Mouse (Mus musculus) C2C12 (cell line): ENCODE data around the gene Tom1l1. TPM values are rescaled to one million over a fixed set of nuclear protein-coding genes. Genes with fewer than 3 reads are reported as not detected.

Experiments
- H3K27me3 ChIP-seq: one replicate; pipeline ENCODE4 v1.6.1; 2011; ENCODE audit not compliant: control insufficient read depth, insufficient read depth, insufficient read length
- H3K36me3 ChIP-seq: one replicate; pipeline ENCODE4 v1.6.1; 2011; ENCODE audit not compliant: control insufficient read depth, insufficient read depth
- H3K4me3 ChIP-seq: one replicate; pipeline ENCODE4 v1.5.1; 2011; ENCODE audit warnings: mild to moderate bottlenecking, control low read depth; ENCODE audit not compliant: poor library complexity, insufficient read depth, severe bottlenecking
- H3K79me2 ChIP-seq: one replicate; pipeline ENCODE4 v1.6.1; 2011; ENCODE audit not compliant: control insufficient read depth, insufficient read depth
- H3K79me3 ChIP-seq: one replicate; pipeline ENCODE4 v1.6.1; 2011; ENCODE audit warnings: low read depth, control low read depth
- H3ac ChIP-seq: one replicate; pipeline ENCODE3; 2011; ENCODE audit warnings: low read depth; ENCODE audit not compliant: control insufficient read depth, insufficient read length
- CEBPB ChIP-seq: IDR thresholded peaks from one replicate; pipeline ENCODE4 v1.6.1; 2011; ENCODE audit warnings: low read depth, mild to moderate bottlenecking, control low read depth, moderate library complexity
- CTCF ChIP-seq: IDR thresholded peaks from one replicate; pipeline ENCODE4 v1.5.1; 2011; ENCODE audit not compliant: control insufficient read depth, insufficient read depth, insufficient read length
- FOSL1 ChIP-seq: IDR thresholded peaks from one replicate; pipeline ENCODE4 v1.8.0; 2011; ENCODE audit warnings: mild to moderate bottlenecking, low read length; ENCODE audit not compliant: poor library complexity, insufficient read depth, severe bottlenecking
- MAX ChIP-seq: IDR thresholded peaks from one replicate; pipeline ENCODE4 v1.6.1; 2011; ENCODE audit warnings: mild to moderate bottlenecking, control low read depth
- MYOD1 ChIP-seq: IDR thresholded peaks from one replicate; pipeline ENCODE4 v1.6.1; 2011; ENCODE audit warnings: low read depth; ENCODE audit not compliant: control insufficient read depth, insufficient read length
- MYOG ChIP-seq: IDR thresholded peaks from one replicate; pipeline ENCODE4 v1.6.1; 2011; ENCODE audit not compliant: control insufficient read depth, insufficient read length; ENCODE audit errors: extremely low read depth
- USF1 ChIP-seq: IDR thresholded peaks from one replicate; pipeline ENCODE4 v1.6.1; 2011; ENCODE audit warnings: low read depth, mild to moderate bottlenecking, control low read depth, moderate library complexity
- polyA plus RNA-seq: library from polyadenylated mRNA; unstranded; fragments of >200 nt; fragmentation: generic; extraction: Trizol; gene quantifications from one replicate; pipeline ENCODE4 v1.2.1, GENCODE M21; 2012; ENCODE audit warnings: missing spikeins

The Tom1l1 gene
- polyA plus RNA-seq, 1 experiment: 1.0 TPM

DNA sequence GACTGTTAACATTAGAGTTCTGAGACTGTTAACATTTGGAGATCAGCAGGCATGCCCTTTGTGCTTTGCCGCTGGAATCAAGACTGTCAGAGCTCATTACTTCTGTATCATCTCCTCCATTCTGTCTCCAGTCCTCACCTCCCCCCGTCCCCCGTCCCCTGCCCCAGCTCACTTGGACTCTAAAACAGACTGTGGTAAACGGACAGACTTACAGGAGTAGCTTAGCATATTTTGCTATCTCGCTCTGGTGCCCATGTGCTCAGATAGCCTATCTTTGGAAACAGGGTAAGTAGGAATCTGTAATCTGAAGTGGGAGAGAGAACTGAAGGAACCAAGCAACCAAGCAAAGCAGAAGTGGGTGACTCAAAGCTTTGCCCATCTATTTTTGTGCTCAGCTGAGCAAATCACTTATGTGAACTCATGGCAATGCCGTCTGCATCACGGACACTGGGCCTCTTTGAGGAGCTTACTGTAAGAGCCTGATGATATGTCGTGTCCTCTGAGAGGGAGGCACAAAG is 10.3 kb downstream of the Tom1l1 start:
- no peak overlapping the region for H3K4me3 ChIP-seq
- no peaks in the 10 kb centered on the region for H3K79me2 ChIP-seq
- no peaks in the 10 kb centered on the region for H3K79me3 ChIP-seq
- H3K36me3 ChIP-seq: no peaks in the 10 kb centered on the region
- TF ChIP-seq MYOG (no peak), CTCF (no peak), MAX (no peak), USF1 (no peak), CEBPB (no peak), FOSL1 (no peak), MYOD1 (no peak)
- no peaks in the 10 kb centered on the region for H3K27me3 ChIP-seq
- no peak overlapping the region for H3ac ChIP-seq

DNA sequence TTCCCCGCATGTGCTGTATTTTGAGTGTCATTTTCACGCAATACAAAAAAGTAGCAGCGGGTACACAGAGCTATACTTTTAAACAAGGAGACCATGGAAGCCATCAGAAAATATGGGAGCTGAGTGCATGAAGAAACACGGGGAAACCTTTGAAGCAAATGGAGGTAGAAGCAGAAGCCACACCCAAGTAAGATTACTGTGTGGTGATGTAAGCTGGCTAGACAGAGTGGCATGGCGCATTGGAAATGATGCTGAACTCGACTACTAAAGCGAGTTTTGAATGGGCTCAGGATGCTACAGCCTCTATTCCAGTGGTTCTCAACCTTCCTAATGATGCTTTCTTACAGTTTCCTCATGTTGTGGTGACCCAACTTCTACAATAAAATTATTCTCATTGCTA is 11.1 kb downstream of the Tom1l1 start:
- no peaks in the 10 kb centered on the region for H3K36me3 ChIP-seq
- H3K79me2 ChIP-seq: no peaks in the 10 kb centered on the region
- TF ChIP-seq USF1 (no peak), MAX (no peak), MYOG (no peak), CEBPB (no peak), MYOD1 (no peak), FOSL1 (no peak), CTCF (no peak)
- no peak overlapping the region for H3ac ChIP-seq
- no peaks in the 10 kb centered on the region for H3K79me3 ChIP-seq
- H3K27me3 ChIP-seq: no peaks in the 10 kb centered on the region
- no peak overlapping the region for H3K4me3 ChIP-seq

DNA sequence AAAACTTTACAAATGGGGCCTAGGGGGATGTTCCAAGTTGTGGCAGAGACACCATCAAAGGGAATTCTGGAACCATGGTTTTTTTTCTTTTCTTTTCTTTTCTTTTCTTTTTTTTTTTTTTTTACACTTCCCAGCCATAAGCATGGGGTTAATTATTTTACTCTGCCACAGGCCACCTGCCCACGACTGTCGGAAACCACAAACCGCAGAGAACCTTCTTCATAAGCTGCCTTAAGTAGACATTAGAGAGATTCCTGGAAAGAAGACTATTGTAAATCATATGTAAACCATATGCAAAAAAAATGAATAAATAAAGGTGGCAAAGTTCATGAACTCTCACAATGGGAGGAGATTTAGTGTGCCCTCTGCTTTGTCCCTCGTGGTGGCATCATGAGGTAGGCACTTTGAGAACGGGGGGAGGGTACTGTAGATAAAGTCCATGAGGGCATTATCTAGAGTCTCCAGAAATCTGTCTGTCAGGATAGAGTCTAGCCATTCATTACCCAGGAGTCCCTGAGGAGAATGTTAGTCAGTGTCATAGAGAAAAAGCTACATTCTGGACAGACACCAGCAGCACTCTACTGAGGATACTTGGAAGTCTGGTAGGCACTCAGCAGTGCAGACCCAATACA is 12.6 kb downstream of the Tom1l1 start:
- TF ChIP-seq FOSL1 (no peak), CEBPB (no peak), MAX (no peak), MYOG (no peak), USF1 (no peak), CTCF (no peak), MYOD1 (no peak)
- no peaks in the 10 kb centered on the region for H3K79me3 ChIP-seq

DNA sequence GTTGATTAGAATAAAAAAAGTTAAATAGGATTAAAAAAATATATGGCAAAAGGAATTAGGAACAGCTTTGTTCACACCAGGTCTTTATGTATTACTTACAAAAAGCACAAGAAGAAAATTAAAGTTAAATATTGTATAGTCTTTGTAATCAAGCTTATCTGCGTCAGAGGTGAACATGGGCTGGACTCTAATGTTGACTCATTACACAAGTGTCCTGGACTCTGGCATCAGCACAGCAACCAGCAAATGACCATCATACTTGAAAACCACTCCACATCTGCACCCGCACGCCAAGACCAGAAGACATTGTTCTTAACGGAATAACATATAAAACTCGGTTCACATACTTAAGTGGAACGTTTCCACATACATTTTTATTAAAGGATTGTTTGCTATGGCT is 20.8 kb downstream of the Tom1l1 start:
- TF ChIP-seq CEBPB (no peak), MYOD1 (no peak), MYOG (no peak), FOSL1 (no peak), USF1 (no peak), MAX (no peak), CTCF (no peak)
- Histone ChIP-seq H3K4me3 (no peak overlapping the region), H3K36me3 (no peaks in the 10 kb centered on the region), H3K79me2 (no peaks in the 10 kb centered on the region), H3ac (no peak overlapping the region), H3K27me3 (no peaks in the 10 kb centered on the region), H3K79me3 (no peaks in the 10 kb centered on the region)

More for the DNA sequence above, 12.6 kb downstream of the Tom1l1 start:
- Histone ChIP-seq H3ac (no peak overlapping the region), H3K4me3 (no peak overlapping the region), H3K27me3 (no peaks in the 10 kb centered on the region), H3K79me2 (no peaks in the 10 kb centered on the region), H3K36me3 (no peaks in the 10 kb centered on the region)

DNA sequence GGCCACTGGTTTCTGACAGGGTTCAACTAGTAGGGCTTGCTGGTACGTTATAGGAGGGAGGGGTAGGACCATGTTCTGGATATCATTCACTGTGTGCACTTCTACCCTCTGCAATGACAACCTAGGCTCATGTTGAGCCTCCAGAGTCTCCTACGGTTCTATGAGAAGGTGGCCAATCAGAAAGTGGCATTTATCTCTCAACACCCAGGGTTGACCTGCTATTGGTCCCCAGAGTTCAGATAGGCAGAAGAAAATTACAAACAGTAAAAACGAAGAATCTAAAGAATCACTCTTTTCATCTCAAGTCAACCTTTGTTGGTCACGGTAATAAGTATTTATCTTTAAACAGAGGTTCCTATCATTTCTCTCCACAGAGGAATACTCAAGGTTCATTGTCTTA is 21.2 kb downstream of the Tom1l1 start:
- H3K4me3 ChIP-seq: no peak overlapping the region
- H3K79me2 ChIP-seq: no peaks in the 10 kb centered on the region
- no peak overlapping the region for H3ac ChIP-seq
- no peaks in the 10 kb centered on the region for H3K79me3 ChIP-seq
- TF ChIP-seq CEBPB (no peak), MYOG (no peak), USF1 (no peak), MAX (no peak), CTCF (no peak), MYOD1 (no peak), FOSL1 (no peak)
- no peaks in the 10 kb centered on the region for H3K36me3 ChIP-seq
- no peaks in the 10 kb centered on the region for H3K27me3 ChIP-seq
